Mouse (Mus musculus) urinary bladder, postnatal 10 days (tissue): ENCODE results near the gene Retnlb.
"Not testable (repeated sequence)": the region's sequence is repeated elsewhere in the genome, so short reads cannot be mapped to it uniquely, and the experiment has no call there.

Experiments used
- DNase-seq: peaks from one replicate; pipeline ENCODE4 v3.0.0; 2022; ENCODE audit warnings: low spot score

The Retnlb gene

DNA sequence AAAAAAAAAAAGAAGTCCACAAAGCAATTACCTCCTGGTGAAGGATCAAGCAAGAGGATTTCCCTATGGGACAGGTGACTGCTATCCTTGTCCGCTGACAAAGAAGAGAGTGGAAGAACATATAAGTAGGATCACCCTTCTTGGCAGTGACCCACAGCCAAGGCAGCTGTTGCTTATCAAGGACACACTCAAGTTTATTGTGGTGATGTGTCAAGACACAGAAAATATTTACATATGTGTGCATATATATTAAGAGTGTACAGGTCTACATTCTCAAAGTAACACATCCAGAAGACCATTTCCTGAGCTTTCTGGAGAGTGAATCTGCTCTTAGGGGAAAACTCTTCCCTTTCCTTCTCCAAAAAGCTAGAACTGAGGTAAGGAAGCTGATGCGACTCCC lies at the start of gene Retnlb:
Gene Retnlb, plus strand, starts transcription at position 162 of the 400 bp plus-strand sequence.
- DNase-seq, result no peak

DNA sequence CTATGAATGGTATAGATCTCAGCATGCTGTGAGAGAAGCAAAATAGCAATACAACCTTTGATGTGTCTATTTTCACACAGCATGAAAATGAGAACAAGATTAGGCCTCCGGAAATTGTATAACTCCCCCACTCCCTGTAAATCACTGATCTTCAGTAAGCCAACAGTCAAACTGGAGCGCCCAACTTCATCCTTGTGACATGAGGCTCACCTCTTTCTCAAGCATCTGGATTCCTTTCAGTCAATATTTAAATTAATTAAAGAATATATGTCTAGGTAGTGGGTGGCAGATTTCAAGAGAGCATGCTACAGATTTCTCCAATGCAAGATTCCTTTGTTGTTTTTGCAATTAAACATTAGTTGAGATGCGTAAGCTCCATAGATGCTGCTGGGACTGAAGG lies 47.5 kb upstream of the Retnlb start:
- no peak for DNase-seq

DNA sequence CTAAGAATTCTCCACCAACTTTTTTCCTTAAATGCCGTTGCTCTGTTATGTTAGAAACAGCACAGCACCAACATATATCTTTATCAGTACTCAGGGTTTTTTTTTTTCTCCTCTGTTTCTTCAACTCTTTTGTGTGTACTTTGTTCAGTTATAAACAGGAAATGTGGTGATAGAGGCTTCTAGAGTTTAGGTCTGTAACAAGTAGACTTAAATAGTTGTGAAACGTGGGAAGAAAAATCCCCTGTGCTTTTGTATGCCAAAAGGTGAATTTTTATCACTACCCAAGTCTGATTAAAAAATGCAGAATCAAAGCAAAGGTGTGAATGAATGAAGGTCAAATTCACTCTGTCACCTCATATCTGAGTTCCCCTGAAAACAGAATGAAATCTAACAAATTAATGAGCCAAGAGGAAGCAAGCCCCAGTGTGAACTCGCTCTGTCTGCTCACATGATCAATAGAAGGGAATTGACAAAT lies 44.6 kb upstream of the Retnlb start, which contains the start of gene Trat1:
Gene Trat1, minus strand, starts transcription at position 51 of the 475 bp plus-strand sequence.
- no peak for DNase-seq

DNA sequence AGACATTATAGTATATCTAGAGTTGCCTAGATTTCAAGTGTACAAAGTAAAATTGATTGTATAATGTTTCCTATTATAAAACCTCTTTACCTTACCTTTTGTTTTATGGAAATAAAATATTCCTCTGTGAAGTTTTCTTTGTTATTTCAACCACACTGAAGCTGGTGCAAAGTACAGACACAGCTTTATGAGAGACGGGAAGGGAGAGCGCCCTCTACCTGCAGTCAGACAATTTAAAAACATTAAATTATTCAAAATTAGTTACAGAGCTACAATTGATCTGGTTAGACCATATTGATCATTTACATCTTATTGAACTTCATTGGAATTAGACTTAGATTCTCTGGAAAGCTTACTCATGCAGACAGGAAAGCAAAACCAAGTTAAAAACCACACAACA lies 39.4 kb upstream of the Retnlb start:
- DNase-seq, result no peak

DNA sequence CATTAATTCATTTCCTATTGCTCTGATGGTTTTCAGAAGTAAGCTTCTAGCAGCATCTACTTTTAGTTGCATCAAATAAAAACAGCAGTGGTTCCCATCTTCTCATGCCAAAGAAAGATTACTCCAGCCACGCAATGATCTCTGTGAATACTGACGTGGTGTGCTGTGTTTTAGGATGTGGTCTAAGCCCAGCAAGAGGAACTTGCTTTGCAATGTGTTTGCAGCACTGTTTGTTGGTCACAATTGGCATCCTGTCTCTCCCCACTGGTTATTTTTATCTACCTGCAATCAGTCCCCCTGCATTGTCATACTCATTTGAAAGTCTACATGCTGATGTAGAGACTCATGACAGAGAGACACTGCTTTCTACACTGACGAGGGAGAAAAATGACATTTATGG lies 30.4 kb upstream of the Retnlb start:
- DNase-seq, result no peak

DNA sequence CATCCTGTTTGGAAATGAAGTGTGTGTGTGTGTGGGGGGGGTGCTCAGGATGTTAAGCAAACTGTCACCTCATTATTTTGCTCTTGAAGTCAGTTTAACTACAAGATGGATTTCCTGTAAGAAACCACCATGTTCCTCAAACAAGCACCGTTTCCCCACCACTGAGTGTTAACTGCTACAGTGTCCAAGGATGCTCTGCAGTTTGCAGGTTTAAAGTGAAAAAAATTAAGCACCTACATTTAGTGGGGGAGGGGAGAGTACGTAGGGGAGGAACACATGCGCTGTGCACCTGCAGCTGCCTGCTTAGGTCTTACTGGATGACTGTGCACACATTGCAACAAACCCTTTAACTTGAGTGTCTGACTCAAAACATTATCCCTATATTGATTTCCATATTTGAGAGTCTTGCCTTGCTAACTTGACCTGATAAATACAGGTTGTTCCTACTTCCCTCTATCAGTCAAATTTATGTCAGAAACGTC lies 27.9 kb upstream of the Retnlb start:
- DNase-seq, result no peak

DNA sequence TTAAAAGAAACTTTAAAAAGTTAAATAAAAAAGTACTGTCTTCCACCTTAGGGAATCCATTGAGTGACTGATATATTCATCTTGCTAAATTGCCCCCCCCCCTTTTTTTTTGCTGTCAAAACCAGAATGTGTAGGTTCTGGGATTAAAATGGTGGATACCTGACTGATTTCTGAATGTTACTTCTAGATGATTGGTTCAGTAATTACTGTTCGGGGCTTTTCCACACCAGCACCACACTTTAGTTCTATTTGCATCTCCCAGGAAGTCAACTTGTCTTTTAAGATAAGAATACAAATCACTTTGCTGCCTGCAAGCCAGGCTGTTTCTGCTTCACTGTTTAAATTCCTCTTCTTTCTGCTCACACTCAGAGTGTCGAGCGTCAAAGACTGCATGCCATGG lies 18.4 kb upstream of the Retnlb start:
- no peak for DNase-seq

DNA sequence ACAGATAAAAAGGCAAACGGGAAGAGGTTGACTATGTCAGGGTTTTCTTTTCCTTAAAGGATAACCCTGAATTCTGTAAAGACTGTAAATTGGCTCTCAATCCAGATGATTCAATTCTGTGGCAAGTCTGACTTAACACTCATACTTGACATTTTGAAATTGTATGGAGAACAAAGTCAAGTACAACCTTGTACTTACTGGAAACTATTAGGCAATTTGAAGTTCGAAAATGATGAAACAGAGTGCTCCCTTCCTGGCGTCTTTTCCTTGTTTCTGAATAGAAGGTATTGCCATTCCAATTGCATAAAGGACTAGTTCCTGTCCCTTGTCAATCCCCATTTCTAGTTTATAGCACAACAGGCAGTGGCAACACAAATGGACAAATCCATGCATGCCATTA lies 17.2 kb upstream of the Retnlb start:
- DNase-seq, result no peak

DNA sequence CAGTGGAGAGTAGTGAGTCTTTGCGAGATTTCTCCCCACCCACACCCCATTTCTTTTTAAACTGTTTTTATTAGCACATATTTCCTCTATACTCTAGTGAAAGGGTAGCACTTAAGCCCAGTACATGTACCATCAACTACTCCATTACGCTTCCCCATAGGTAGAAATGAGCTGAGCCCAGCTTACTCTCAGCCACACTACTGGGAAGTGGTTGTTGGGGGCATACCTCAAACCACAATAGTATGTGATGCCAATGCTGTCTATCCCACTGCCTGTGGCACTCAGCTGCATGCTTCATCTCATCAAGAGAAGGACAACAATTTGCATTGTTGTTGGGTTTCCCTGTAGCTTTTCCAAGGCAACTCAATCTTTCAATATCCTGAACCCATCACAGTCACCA lies 15.8 kb upstream of the Retnlb start:
- no peak for DNase-seq

DNA sequence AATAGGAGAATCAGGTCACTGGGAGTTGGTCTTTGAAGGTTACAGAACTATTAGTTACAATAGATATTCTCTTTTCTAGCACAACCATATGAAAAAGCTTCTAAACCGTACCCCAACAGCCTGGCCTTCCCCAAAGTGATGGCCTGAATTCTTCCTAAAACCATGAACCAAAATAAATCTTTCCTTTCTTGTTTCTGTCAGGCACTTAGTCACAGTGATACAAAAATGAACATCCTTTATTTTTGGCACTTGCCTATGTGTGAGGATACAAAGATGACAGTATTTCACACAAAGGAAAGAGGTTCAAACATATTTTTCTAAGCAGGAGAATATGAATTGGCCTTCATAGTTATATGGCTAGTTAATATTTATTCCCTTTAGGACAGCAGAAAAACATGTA lies 11.2 kb upstream of the Retnlb start:
- DNase-seq, result no peak

DNA sequence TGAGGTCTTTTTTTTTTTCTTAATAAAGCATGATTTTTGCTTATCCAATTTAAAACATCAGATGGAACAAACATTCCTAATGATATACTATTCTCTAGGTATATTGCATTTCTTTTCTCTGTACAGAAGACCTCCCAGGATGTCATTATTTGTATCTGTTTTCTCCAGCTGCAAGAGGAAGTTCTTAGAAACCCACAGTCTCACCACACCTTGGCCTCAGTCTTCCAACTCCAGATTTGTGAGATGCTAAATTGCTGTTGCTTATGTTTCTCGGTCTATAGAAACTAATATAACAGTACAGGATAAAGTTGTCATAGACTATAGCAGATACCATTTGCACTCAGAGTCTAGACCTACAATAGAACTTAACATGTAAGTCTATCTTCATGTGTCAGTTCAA lies 10.1 kb upstream of the Retnlb start:
- no peak for DNase-seq

DNA sequence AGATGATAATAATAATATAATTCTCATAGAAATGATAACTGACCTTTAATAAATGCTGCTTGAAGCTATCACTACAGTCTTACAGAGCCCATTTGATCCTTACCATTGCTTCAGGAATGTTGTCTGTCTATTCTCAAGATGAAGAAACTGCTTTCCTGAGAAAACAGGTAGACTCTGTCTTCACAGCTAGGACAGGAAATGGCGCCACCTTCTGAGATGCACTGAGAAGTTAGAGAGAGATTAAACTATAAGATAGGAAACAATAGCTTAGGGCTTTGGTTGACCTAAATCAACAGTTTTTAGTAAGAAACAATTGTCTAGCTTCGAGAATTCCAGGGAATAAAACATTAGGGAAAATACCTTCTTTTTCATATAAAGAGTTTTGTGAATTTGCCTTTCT lies 7.3 kb upstream of the Retnlb start:
- DNase-seq, result no peak

DNA sequence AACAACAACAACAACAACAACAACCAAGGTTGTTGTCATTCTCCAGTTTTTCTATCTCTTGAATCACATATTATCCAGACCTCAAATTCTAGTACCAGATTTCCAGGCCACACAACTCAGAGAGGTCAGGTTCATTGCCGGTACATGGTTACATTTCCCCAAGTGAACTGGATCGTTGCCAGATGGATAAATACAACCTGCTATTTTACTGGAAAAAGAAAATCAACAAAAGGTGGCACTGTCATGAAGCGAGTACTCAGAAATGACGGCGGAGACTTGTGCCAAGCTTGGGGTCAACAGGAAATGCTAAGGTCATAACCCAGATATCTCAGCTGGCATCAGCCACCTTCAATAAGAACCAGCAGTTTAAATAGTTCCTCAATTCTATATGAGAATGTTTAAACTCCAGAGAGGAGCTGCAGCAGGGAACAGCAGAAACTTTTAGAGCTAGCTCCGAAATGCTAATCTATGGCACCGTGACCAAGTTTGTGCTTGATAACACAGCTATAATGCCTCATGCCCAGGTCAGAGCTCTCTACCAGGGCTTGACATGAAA lies 4.7 kb upstream of the Retnlb start:
- DNase-seq, result no peak

DNA sequence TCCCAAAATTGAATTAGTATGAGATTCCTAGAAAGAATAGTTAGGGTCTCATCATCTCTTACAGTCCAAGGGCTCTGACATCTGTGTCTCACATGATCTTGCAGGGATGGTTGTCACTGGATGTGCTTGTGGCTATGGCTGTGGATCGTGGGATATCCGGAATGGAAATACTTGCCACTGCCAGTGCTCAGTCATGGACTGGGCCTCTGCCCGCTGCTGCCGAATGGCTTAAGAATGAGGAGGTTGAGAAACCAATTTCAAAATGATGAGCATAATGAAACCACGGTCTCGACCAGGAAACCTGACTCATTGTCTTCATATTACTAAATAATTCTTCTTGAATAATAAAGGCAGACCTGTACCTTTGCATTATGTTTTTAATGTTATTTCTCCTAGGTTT lies 1.9 kb downstream of the Retnlb start:
- DNase-seq, result no peak

DNA sequence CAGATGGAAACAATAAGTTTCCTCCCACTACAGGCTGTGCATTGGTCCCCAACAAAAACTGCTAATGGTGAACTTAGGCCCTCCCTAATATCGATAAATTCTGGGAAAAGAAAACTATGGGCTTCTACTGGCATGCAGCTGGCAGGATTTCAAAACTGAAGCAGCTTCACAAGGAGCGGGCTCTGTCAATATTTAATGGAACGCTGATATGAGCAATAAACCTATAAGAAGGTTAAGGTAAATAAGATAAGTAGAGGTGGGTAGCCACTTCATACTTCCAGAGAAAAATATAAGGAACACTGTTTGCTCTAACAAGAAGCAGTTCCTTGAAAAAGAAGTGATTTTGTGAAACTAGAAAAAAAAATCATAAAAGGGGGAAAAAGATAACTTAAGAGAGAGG lies 9.8 kb downstream of the Retnlb start:
- DNase-seq, result no peak

DNA sequence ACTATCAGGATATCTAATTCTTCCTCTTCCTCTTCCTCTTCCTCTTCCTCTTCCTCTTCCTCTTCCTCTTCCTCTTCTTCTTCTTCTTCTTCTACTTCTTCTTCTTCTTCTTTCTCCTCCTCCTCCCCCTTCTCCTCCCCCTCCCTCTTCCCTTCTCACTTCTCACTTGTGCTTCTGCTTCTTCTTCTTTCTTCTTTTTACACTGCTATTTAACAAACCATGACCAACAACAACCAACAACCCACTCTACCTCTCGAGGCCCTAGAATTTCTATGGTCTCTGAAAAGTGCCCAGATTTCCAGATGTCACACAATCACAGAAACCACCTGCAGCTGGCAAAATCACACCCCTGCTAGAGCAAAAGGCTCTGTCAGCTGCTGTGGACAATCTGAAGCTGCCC lies 11.0 kb downstream of the Retnlb start:
- no peak for DNase-seq

DNA sequence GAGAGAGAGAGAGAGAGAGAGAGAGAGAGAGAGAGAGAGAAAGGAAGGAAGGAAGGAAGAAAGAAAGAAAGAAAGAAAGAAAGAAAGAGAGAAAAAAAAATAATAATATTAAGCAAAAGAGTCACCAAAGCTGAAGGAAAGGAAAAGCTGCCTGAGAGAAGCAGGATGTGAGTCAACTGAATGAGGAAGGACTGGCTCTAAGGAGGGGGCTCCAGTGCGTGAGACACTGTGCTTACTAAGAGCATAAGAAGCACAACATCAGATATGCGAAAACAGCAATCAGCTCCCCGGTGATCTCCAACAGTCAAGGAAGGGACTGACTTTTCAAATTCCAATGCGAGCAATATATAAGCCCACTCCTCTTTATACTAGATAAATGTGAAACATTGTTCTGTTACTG lies 12.4 kb downstream of the Retnlb start:
- DNase-seq, result no peak

DNA sequence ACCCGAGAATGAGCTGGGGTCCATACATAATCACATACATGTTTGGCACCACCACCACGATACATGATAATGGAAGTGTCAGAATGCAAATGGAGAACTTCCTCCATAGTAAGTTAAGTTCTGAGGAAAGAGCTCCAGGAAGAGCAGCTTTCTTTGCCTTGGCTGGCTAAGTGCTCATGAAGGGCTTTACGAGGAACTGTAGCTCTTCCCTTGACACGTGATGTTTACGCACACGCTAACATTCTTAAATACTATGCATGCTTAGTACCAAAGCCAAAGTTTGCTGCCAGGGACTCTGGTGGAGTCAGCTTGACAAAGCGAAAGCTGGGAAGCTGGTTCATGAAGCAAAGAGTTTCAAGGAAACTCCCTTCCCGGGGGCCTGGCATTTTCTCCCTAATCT lies 15.4 kb downstream of the Retnlb start:
- DNase-seq, result no peak

DNA sequence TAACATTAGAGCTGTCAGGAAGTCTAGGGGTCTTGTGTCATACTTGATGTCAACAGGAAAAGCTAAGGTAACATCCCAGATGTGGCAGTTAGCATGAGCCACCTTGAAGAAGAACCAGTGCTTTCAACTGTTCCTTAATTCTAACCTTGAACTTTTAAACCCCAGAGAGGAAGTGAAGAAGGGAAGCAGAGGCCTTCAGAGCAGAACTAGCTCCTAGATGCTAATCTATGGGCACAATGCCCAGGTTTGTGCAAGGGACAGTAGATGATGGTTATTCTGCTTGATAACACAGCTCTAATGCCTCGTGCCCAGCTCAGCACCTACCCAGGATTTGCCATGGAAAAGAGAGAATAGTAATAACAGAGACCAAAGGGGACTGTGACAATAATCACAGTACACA lies 17.0 kb downstream of the Retnlb start:
- DNase-seq, result not testable (repeated sequence)

DNA sequence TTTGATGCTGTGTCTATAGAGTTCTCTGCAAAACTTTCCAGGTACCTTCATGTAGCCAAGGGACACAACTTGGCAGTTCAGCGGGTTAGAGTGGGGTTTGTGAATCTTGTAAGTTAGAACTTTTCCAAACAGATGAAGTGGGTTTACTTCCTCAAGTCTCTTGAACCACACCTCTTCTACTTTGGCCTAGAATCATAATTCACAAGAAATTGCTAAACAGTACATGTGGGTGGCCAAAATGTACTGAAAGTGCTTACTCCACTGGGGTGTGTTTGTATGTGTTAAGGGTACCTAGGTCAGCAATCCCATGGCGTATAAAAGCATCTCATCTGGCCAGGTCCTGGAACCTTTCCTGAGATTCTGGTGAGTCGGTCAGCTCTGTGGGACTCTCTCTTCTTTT lies 25.6 kb downstream of the Retnlb start, which contains the start of gene Retnla:
Gene Retnla, plus strand, starts transcription at position 286 of the 400 bp plus-strand sequence.
- no peak for DNase-seq

DNA sequence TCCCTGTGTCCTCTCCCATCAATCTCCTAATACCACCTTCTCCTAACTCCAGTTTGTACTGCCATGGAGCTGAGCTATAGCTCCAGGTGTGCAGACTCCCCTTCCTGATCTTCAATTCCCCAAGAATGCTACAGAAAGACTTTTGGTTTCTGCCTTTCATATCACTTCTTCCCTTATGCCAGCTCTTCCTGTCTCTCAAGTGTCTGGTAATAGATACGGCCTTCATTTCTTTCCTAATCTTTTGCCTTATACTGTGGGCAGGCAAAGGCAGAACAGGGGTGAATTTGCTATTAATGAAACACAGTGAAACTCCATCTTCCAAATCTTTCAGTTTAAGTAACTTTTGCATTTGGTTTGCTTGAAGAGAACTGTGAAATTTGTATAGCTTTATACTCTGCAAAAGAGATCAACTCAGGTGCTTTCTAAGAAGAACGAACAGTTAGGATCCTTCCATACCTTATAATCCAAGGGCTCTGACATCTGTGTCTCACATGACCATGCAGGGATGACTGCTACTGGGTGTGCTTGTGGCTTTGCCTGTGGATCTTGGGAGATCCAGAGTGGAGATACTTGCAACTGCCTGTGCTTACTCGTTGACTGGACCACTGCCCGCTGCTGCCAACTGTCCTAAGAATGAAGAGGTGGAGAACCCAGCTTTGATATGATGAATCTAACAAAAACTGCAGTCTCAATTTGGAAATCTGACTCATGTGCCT lies 27.2 kb downstream of the Retnlb start:
- no peak for DNase-seq

DNA sequence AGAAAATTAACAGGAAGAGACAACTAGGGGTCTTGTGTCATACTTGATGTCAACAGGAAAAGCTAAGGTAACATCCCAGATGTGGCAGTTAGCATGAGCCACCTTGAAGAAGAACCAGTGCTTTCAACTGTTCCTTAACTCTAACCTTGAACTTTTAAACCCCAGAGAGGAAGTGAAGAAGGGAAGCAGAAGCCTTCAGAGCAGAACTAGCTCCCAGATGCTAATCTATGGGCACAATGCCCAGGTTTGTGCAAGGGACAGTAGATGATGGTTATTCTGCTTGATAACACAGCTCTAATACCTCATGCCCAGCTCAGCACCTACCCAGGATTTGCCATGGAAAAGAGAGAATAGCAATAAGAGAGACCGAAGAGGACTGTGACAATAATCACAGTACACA lies 48.3 kb downstream of the Retnlb start:
- DNase-seq, result not testable (repeated sequence)

DNA sequence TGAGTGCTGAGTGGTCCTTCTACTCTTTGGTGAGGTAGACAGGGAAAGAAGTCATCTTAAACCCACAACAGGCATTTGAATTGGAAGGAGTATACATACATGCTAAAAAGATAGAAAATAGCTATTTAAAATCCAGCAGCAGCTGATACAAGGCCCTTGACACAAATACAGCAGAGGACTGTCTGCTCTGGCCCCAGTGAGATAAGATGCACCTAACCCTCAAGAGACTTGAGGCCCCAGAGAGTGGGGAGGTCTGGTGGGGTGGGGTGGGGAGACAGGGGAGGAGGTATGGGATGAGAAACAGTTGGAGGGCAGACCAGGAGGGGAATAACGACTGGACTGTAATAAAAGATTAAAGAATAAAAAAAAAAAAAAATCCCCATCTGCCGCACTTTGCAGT lies 51.0 kb downstream of the Retnlb start:
- DNase-seq, result no peak
